Mouse (Mus musculus) stomach, adult 2 months (tissue): ENCODE results near the gene Vmn2r75. TPM values are rescaled to one million over a fixed set of nuclear protein-coding genes. Genes with fewer than 3 reads are reported as not detected.

ENCODE experiments used
- polyA plus RNA-seq: library from polyadenylated mRNA; depleted of rRNA; stranded (reverse); fragments of >200 nt; gene quantifications from 2 replicates; pipeline ENCODE4 v1.2.3, GENCODE M21; 2012; rRNA removed

Gene Vmn2r75
- not detected in 2 replicates for polyA plus RNA-seq

GRCm38 (mm10) chr7:86171678-86172077 is at the start of gene Vmn2r75:
TSS of gene Vmn2r75 (minus strand) at chr7:86171778.

Other genes starting within 250 kb of the Vmn2r75 start
- not detected in 2 replicates for gene Vmn2r74, start 210.1 kb downstream of the Vmn2r75 start, polyA plus RNA-seq
- gene Vmn2r76, start 74.5 kb upstream of the Vmn2r75 start, polyA plus RNA-seq: not detected in 2 replicates
- gene Olfr310, start 105.4 kb upstream of the Vmn2r75 start, polyA plus RNA-seq: not detected in 2 replicates
- gene Olfr309, start 141.9 kb upstream of the Vmn2r75 start, polyA plus RNA-seq: not detected in 2 replicates
- not detected in 2 replicates for gene Olfr308, start 153.9 kb upstream of the Vmn2r75 start, polyA plus RNA-seq
- gene Olfr307, start 165.8 kb upstream of the Vmn2r75 start, polyA plus RNA-seq: not detected in 2 replicates
- not detected in 2 replicates for gene Olfr305, start 195.2 kb upstream of the Vmn2r75 start, polyA plus RNA-seq
- gene Olfr304, start 214.9 kb upstream of the Vmn2r75 start, polyA plus RNA-seq: not detected in 2 replicates
- gene Olfr303, start 226.0 kb upstream of the Vmn2r75 start, polyA plus RNA-seq: not detected in 2 replicates
- not detected in 2 replicates for gene Olfr301, start 232.1 kb upstream of the Vmn2r75 start, polyA plus RNA-seq